Mouse (Mus musculus) heart, embryonic 14.5 days (tissue): Measurements from ENCODE around the gene Pgpep1. TPM values are rescaled to one million over a fixed set of nuclear protein-coding genes. Genes with fewer than 3 reads are reported as not detected.
A peak's percentile ranks its signal among the peaks of the same experiment; 100 is the strongest.

Source experiments
- ATAC-seq: fragments of 200-750 bp; cut with Nextera tagmentation; 2 replicates; pipeline ENCODE4 v1.8.0; 2017; ENCODE audit warnings: low read depth, moderate TSS enrichment; ENCODE audit not compliant: insufficient number of reproducible peaks, insufficient read depth, low FRiP score
- H3K27ac ChIP-seq, 2 experiments: fragments of 200-500 bp in 1 of 2; fragments of 300-500 bp in 1 of 2; sonication (generic) in 1 of 2; replicated peaks in 1 of 2; 2 replicates each; pipeline ENCODE4 v1.5.1; 2012 to 2014; ENCODE audit warnings: low read depth in 2 of 2, low read length in 2 of 2, control low read depth in 1 of 2, mild to moderate bottlenecking in 1 of 2, mixed read lengths in 1 of 2; ENCODE audit not compliant: control insufficient read depth in 1 of 2, insufficient read depth in 1 of 2
- H3K27me3 ChIP-seq: fragments of 300-500 bp; sonication (generic); 2 replicates; pipeline ENCODE4 v1.6.1; 2014; ENCODE audit warnings: mild to moderate bottlenecking, low read length, control low read depth; ENCODE audit not compliant: control insufficient read depth, insufficient read depth
- H3K36me3 ChIP-seq: fragments of 300-500 bp; sonication (generic); 2 replicates; pipeline ENCODE4 v1.6.1; 2014; ENCODE audit warnings: mild to moderate bottlenecking, control low read depth, low read length, mixed read lengths; ENCODE audit not compliant: control insufficient read depth, insufficient read depth
- H3K4me1 ChIP-seq, 2 experiments: fragments of 200-500 bp in 1 of 2; fragments of 300-500 bp in 1 of 2; sonication (generic) in 1 of 2; 2 replicates each; pipeline ENCODE4 v1.6.1; 2012 to 2014; ENCODE audit warnings: low read length in 2 of 2, control low read depth in 1 of 2, mixed read lengths in 1 of 2; ENCODE audit not compliant: control insufficient read depth in 2 of 2, insufficient read depth in 2 of 2
- H3K4me2 ChIP-seq: fragments of 300-500 bp; sonication (generic); 2 replicates; pipeline ENCODE4 v1.6.1; 2014; ENCODE audit warnings: mild to moderate bottlenecking, low read length
- H3K4me3 ChIP-seq, 2 experiments: fragments of 200-500 bp in 1 of 2; fragments of 300-500 bp in 1 of 2; sonication (generic) in 1 of 2; 2 replicates each; pipeline ENCODE4 v1.5.1; 2012 to 2014; ENCODE audit warnings: low read length in 2 of 2, mild to moderate bottlenecking in 2 of 2, control low read depth in 1 of 2, low read depth in 1 of 2, moderate library complexity in 1 of 2; ENCODE audit not compliant: control insufficient read depth in 1 of 2, insufficient read depth in 1 of 2
- H3K9ac ChIP-seq: fragments of 300-500 bp; sonication (generic); 2 replicates; pipeline ENCODE4 v1.6.1; 2014; ENCODE audit warnings: mild to moderate bottlenecking, low read length
- H3K9me3 ChIP-seq: fragments of 300-500 bp; sonication (generic); 2 replicates; pipeline ENCODE4 v1.6.1; 2016; ENCODE audit warnings: low read length, control low read depth; ENCODE audit not compliant: control insufficient read depth
- WGBS: fragments of 180-500 bp; shearing (Covaris S2); extraction: QIAGEN DNeasy Blood & Tissue Kit; methylation state at CpG from one replicate; pipeline ENCODE4 v1.1.7; 2014; 5-methylcytosine and 5-hydroxymethylcytosine counted together
- polyA plus RNA-seq: library from polyadenylated mRNA; unstranded; fragments of >200 nt; fragmentation: Nextera tagmentation; extraction: Ambion mirVana; gene quantifications from 2 replicates; pipeline ENCODE4 v1.2.1, GENCODE M21; 2014

The Pgpep1 gene
- polyA plus RNA-seq, 1 experiment from 2014 or later: 46.6 TPM

DNA sequence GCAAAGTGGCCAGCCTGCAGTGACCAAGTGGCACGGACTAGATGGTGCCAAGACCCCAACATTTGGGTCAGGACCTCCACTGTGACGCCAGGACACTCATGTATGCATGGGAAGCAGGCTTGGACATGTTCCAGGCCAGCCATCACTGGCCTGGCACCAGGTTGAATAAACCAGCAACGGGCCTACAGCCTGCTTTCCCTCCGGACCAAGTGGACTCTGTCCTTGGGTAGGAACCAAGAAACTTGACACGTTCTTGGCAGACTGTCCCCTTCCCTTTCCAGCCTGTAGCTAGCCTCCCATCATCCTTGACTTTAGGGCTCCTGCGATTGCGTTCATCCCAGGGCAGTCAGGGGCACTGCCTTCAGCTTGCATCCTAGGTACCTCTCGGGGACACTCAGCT, 27.4 kb upstream of the Pgpep1 start:
- Histone ChIP-seq H3K36me3 (no peaks in the 10 kb centered on the region), H3K9ac (no peak overlapping the region), H3K4me3 (no peak overlapping the region), H3K4me1 (peaks cover 13 to 14% of the 10 kb centered on the region in 2 experiments), H3K27me3 (no peaks in the 10 kb centered on the region), H3K9me3 (no peaks in the 10 kb centered on the region), H3K4me2 (no peak overlapping the region), H3K27ac (no peak overlapping the region)
- 72% methylated on average over 8 of the region's 8 CpGs for WGBS
- no peak for ATAC-seq

GRCm38 (mm10) chr8:70684291-70684690, 24.1 kb upstream of the Pgpep1 start:
- Histone ChIP-seq H3K4me2 (no peak overlapping the region), H3K36me3 (peaks cover 7% of the 10 kb centered on the region), H3K9ac (no peak overlapping the region), H3K4me1 (peaks cover 3 to 16% of the 10 kb centered on the region in 2 experiments; a peak in 3 of 4 replicates), H3K27ac (no peak overlapping the region), H3K4me3 (no peak overlapping the region), H3K9me3 (no peaks in the 10 kb centered on the region), H3K27me3 (no peaks in the 10 kb centered on the region)
- ATAC-seq: no peak
- 45% methylated on average over 7 of the region's 7 CpGs for WGBS

- H3K9me3 ChIP-seq: no peaks in the 10 kb centered on the region
- no peaks in the 10 kb centered on the region for H3K27me3 ChIP-seq
- peak overlapping the region; percentile 5 to 6; a peak in 2 of 4 replicates for H3K4me3 ChIP-seq
- H3K9ac ChIP-seq: peak overlapping the region; percentile 74
- H3K4me1 ChIP-seq: peaks cover 3 to 16% of the 10 kb centered on the region in 2 experiments; a peak in 3 of 4 replicates
- H3K27ac ChIP-seq: peak overlapping the region; percentile 88 to 96
- 50% methylated on average over 3 of the region's 3 CpGs for WGBS
- 0 out of 2 replicates have a peak, but pooled peaks have one; percentile 3 for ATAC-seq
- H3K4me2 ChIP-seq: peak overlapping the region; percentile 57
- H3K36me3 ChIP-seq: peaks cover 23% of the 10 kb centered on the region
Observed at GRCm38 (mm10) chr8:70682692-70683091, 22.5 kb upstream of the Pgpep1 start.

DNA sequence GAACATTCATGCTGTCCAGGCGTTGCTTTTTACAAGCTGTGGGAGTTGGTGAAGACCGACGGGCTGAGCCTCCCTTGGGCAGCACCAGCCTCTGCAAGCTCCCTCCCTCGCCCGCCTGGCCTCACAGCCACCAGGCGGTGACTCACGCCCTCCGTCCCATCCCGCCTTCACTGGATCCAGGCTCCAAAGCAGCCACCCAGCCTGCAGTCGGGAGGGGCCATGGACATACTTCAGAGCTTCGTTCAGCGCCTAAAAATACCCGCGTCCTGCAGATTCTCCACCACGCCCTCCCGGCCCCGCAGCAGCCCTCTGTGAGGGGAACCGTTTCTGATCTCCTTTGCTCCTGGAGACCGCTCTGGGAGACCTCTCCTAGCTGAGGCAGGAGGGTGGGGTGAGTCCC, 22.0 kb upstream of the Pgpep1 start:
- ATAC-seq: peak; percentile 86
- H3K4me1 ChIP-seq: peaks cover 3 to 16% of the 10 kb centered on the region in 2 experiments; a peak in 3 of 4 replicates
- peak overlapping the region; percentile 74 for H3K9ac ChIP-seq
- no peaks in the 10 kb centered on the region for H3K9me3 ChIP-seq
- peaks cover 24% of the 10 kb centered on the region for H3K36me3 ChIP-seq
- 1% methylated on average over 19 of the region's 19 CpGs for WGBS
- no peaks in the 10 kb centered on the region for H3K27me3 ChIP-seq
- H3K4me2 ChIP-seq: peak overlapping the region; percentile 57
- peak overlapping the region; percentile 5 to 6; a peak in 2 of 4 replicates for H3K4me3 ChIP-seq
- H3K27ac ChIP-seq: peak overlapping the region; percentile 88 to 96

GRCm38 (mm10) chr8:70681410-70681809, 21.2 kb upstream of the Pgpep1 start:
- Histone ChIP-seq H3K9me3 (no peaks in the 10 kb centered on the region), H3K27ac (peak overlapping the region in 1 of 2 experiments; percentile 96; a peak in 2 of 4 replicates), H3K4me2 (no peak overlapping the region), H3K9ac (no peak overlapping the region), H3K4me3 (no peak overlapping the region), H3K4me1 (peaks cover 3 to 16% of the 10 kb centered on the region in 2 experiments; a peak in 3 of 4 replicates), H3K27me3 (no peaks in the 10 kb centered on the region), H3K36me3 (peaks cover 27% of the 10 kb centered on the region)
- WGBS: 74% methylated on average over 3 of the region's 3 CpGs
- no peak for ATAC-seq

DNA sequence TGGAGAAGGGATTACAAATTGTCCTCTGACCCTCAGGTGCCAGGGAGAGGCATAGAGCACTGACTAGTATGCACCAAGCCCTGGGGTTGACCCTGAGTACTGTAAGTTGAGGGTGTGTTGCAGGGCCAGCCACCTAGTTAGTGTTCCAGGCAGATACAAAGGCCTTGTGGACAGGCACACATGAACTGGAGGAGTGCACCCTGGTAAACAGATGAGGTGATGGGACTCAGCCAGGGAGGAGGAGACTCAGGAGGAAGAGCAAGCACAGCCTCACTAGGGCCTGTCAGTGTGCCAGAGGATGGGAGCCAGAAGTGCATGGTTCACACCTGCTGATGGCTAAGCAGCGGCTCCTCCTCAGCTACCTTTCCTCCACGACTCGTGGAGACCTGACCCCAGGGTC, 19.9 kb upstream of the Pgpep1 start:
- Histone ChIP-seq H3K4me1 (peaks cover 3 to 16% of the 10 kb centered on the region in 2 experiments; a peak in 3 of 4 replicates), H3K4me3 (no peak overlapping the region), H3K9ac (no peak overlapping the region), H3K36me3 (peaks cover 32% of the 10 kb centered on the region), H3K27ac (no peak overlapping the region), H3K4me2 (no peak overlapping the region), H3K9me3 (no peaks in the 10 kb centered on the region), H3K27me3 (no peaks in the 10 kb centered on the region)
- no peak for ATAC-seq
- WGBS: 82% methylated on average over 3 of the region's 3 CpGs

DNA sequence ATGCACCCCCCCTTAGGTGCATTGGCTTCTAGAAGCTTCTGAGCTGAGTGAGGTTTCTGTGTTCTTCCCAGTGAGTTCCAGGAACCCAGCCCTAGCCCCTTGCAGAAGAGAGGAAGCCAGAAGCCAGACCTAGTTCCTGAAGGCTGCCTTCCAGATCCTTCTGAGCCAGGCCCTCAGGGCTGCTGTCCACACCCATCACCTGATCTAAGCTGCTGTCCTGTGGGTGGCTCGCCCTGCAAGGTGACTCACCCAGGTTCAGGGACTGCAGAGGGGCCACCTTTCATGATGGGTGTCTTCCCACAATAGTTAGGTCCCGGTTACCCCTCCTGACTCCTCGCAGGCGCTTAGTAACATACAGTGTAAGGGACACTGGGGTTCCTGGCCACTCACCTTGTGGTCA, 19.2 kb upstream of the Pgpep1 start:
- Histone ChIP-seq H3K4me1 (peaks cover 7 to 22% of the 10 kb centered on the region in 2 experiments; a peak in 3 of 4 replicates), H3K36me3 (peaks cover 32% of the 10 kb centered on the region), H3K9ac (no peak overlapping the region; the same call in 1 of the 2 replicates), H3K4me3 (no peak overlapping the region), H3K4me2 (no peak overlapping the region), H3K9me3 (no peaks in the 10 kb centered on the region), H3K27ac (no peak overlapping the region; a peak in 1 of 4 replicates), H3K27me3 (no peaks in the 10 kb centered on the region)
- whole genome bisulfite sequencing: 90% methylated on average over 4 of the region's 4 CpGs
- no peak for ATAC-seq

- Histone ChIP-seq H3K4me1 (peaks cover 12 to 29% of the 10 kb centered on the region in 2 experiments), H3K9me3 (no peaks in the 10 kb centered on the region), H3K4me3 (no peak overlapping the region), H3K27ac (no peak overlapping the region), H3K9ac (no peak overlapping the region), H3K36me3 (peaks cover 32% of the 10 kb centered on the region), H3K27me3 (no peaks in the 10 kb centered on the region), H3K4me2 (no peak overlapping the region)
- ATAC-seq: no peak
Observed at GRCm38 (mm10) chr8:70678679-70679078, 18.5 kb upstream of the Pgpep1 start.
